Mouse (Mus musculus): ENCODE data around the gene Prkcg.
"Not testable (repeated sequence)": the region's sequence is repeated elsewhere in the genome, so short reads cannot be mapped to it uniquely, and the experiment has no call there.

The Prkcg gene

DNA sequence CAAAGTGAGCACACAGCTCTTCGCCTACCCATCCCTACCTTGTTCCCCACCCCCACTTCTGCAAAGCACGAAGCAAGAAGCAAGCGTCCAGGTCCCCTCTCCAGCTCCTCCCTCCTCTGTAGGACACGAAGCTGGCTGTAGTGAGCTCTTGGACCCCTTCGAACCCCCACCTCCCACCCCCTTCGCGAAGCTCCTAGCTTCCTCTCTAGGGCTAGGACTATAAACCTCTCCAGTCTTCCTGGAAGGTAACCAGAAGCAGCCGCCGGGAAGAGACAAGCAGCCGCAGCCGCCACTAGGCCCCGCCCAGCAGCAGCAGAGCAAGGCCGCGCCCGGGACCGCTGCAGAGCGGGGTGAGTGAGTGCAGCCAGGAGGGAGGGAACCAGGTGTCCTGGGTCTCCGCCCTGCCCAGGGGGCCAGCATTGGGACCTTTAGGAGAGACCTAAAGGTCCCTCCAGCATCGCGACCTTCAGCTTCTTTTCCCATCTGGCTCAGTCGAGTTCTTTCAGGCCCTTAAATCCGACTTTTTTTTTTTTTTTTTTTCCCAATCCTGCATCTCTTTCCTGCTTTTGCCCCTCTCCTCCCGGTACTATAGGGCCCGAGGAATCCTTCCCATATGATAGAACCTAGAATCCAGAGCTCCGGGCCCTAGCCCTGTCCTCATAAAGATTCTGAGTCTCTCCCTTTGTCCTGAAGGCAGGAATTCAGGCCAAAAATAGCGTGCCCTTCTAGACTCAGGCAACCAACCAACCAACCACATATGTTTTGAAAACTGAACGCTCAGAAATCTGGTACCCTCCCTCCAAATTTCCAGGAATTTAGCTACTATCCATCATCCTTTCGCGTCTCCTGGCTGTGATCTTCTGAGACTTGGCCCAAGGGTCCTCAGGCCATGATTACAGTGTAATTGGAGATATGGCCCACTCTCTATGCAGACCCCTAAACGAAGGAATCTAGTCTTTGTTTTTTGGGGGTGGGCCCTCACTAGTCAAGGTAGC is at the start of gene Prkcg, which contains the start of gene Myadm:
Prkcg (plus strand) TSS at position 204 of the 995 bp plus-strand sequence.
Myadm (plus strand) TSS at position 105 of the 995 bp plus-strand sequence.
- DNase-seq, result peak; percentile 82 to 89

- DNase-seq, result no peak
Measured at GRCm38 (mm10) chr7:3239193-3239592, 49.8 kb upstream of the Prkcg start.

GRCm38 (mm10) chr7:3260701-3261100 is 28.3 kb upstream of the Prkcg start:
- DNase-seq, result no peak

DNA sequence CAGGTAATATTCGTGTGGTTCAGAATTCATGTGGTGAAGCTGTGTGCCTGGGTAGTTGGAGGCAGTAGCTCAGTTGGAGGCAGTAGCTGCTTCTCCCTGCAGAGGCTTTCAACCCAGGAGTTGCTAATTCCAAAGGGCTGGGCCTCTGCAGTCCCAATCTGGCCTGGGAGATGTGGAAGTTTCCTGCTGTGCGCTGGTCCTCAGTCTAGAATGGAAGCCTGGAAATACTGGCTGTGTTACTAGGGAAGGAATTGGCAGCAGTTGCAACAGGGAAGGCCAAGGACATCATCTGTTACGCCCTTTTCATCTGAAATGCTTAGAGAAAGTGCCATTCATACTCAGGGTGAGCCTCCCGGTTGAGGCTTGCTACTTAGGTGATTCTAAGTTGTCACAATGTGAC is 27.5 kb upstream of the Prkcg start:
- no peak for DNase-seq

DNA sequence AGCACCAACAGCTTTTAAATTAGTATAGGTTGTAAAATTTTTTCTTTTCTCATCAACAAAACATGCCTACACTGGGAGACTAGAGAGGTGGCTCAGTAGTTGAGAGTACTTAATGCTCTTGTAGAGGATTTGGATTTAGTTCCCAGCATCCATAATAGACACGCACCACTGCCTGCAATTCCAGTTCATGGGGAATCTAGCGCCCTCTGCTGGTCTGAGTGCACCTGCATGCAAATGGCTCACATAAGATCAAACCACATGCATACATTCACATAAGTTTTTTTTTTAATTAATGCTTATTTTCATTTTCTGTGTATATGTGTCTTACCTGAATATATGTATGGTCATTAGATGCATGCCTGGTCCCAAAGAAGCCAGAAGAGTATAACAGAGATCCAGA is 26.2 kb upstream of the Prkcg start:
- peak; percentile 38 to 66 for DNase-seq

- no peak for DNase-seq
Measured at GRCm38 (mm10) chr7:3264390-3265022, 24.5 kb upstream of the Prkcg start.

- no peak for DNase-seq
Measured at GRCm38 (mm10) chr7:3265311-3265710, 23.7 kb upstream of the Prkcg start.

DNA sequence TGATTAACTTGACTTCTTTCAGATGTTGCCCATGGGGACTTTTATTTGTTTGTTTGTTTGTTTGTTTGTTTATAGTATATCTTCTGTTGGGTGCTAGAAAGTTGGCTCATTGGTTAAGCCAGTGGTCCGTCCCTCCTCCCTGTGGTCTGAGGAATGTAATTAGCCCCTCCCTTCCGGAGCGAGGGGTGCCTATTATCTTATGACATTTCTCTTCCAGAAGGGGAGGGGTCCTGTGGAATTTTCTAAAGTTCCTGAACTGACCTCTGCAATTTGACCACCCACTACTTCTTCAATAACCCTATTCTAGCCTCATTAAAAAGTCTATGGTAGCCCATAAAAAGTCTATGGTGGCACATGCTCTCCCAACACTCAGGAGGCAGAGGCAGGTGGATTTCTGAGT is 21.7 kb upstream of the Prkcg start:
- DNase-seq, result no peak

DNA sequence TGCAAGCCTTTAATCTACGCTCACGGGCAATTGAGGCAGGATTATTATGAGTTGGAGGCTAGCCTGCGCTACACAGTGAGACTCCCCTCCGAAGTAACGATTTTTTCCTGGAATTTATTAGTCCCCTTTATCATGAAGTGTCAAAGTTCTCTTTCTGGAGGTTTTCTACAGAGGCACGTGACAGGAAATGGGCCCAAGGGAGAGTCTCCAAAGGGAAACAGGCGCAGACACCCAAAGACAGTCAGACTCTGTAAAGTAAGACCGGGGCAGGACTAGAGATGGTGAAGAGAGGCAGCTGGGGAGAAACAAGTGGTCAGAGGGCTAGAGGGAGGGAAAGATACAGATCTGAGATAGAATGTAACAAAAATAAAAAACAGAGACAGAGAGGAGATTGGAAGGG is 21.1 kb upstream of the Prkcg start:
- no peak for DNase-seq

GRCm38 (mm10) chr7:3268291-3268690 is 20.7 kb upstream of the Prkcg start:
- no peak for DNase-seq

- DNase-seq, result no peak
Measured at GRCm38 (mm10) chr7:3272206-3272605, 16.8 kb upstream of the Prkcg start.

GRCm38 (mm10) chr7:3275455-3276170 is 13.4 kb upstream of the Prkcg start:
- DNase-seq, result no peak

DNA sequence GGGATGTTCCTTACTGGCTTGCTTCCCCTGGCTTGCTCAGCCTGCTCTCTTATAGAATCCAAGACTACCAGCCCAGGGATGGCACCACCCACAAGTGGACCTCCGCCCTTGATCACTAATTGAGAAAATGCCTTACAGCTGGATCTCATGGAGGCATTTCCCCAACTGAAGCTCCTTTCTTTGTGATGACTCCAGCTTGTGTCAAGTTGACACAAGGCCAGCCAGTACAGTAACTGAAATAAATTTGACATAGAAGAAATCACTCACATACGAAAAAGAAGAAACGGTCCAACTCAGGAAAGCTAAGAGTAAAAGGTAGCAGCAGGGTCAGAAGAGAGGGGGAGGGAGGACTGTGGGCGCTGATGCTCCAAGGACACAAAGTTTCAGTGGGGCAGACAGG is 12.2 kb upstream of the Prkcg start:
- DNase-seq, result not testable (repeated sequence)

DNA sequence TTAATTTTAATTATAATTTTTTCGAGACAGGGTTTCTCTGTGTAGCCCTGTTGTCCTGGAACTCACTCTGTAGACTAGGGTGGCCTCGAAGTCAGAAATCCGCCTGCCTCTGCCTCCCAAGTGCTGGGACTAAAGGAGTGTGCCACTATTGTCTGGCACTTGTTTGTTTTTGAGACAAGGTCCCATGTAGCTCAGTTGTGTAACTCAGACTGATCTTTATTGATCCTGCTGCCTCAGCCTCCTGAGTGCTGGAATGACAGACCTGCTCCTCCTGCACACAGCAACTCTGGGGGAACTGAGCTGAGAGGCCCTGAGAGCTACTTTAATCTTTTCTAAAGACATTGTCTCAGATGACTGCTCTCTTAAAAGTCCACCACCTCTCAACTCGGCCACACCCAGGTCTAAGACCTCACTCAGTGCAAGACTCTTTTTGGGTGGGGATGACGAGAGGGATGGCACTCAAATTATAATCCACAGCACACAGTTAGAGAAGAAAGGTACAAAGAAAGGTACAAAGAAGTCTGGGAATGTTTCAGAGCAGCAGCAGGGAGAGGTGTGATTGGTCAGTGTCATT is 8.8 kb upstream of the Prkcg start:
- no peak for DNase-seq

GRCm38 (mm10) chr7:3280654-3281153 is 8.3 kb upstream of the Prkcg start:
- DNase-seq, result no peak

DNA sequence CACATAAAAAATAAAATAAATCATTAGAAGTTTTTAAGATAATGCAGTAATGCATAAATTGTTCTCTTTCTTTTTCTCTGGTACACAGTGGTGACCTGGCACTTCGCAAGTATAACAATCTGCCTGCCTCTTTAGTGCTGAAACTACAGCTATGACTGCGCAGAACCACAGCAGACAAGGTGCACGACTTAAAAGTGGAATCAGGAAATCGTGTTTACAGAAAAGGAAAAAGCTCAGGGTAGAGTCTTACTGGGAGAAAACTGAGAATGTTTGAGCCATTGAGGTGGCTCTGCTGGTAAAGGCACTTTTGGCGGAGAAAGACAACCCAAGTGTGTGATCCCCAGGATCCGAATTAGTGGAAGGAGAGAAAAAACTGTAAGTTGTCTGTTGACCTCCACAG is 7.2 kb upstream of the Prkcg start:
- no peak for DNase-seq

DNA sequence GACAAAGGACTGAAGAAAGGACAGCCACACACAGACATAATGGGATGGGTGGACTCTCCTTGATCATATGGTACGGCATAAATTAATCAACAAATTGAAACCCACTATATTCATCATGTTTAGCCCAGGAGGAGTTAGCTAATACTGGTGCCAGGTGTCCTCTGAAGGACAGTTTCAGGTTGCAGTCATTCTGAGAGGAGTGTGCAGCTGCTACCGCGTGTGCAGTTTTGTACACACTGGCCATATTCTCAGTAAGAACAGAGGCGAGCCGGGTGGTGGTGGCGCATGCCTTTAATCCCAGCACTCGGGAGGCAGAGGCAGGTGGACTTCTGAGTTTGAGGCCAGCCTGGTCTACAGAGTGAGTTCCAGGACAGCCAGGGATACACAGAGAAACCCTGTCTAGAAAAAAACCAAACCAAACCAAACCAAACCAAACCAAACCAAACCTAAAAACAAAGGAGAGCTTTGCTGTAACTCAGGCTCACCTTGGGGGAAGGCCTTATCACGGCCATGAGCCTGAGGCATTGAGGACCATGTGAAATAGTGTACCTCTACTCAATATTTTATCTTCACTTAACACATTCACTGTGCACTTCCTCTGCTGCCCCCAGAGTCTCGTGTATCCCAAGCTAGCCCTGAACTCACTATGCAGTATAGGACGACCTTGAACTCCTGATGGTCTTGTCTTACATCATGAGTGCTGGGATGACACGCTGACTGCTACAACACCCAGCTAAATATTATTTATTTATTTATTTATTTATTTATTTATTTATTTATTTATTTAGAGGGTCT is 5.7 kb upstream of the Prkcg start:
- no peak for DNase-seq

GRCm38 (mm10) chr7:3284604-3285003 is 4.4 kb upstream of the Prkcg start:
- DNase-seq, result no peak

DNA sequence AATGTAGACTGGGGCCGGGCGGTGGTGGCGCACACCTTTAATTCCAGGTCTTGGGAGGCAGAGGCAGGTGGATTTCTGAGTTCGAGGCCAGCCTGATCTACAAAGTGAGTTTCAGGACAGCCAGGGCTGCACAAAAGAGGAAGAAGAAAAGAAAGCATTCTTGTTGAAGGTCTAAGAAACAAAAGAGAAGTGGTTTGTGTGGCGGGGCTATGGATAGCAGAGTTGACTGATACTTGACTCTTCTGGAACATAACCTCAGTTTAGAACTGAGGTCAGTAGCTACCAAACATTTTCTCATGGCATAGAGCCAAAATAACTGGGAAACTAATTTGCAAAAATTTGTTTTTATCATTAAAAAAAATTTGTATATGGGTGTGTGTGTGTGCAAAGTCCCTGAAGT is 2.9 kb upstream of the Prkcg start:
- DNase-seq, result no peak

- DNase-seq, result no peak
Measured at GRCm38 (mm10) chr7:3287186-3287585, 1.8 kb upstream of the Prkcg start.

- DNase-seq, result peak; percentile 96 to 97
Measured at GRCm38 (mm10) chr7:3290257-3291033, 1.5 kb downstream of the Prkcg start.
